Mouse (Mus musculus): Measurements from ENCODE around the gene Cdipt.

Gene Cdipt

DNA sequence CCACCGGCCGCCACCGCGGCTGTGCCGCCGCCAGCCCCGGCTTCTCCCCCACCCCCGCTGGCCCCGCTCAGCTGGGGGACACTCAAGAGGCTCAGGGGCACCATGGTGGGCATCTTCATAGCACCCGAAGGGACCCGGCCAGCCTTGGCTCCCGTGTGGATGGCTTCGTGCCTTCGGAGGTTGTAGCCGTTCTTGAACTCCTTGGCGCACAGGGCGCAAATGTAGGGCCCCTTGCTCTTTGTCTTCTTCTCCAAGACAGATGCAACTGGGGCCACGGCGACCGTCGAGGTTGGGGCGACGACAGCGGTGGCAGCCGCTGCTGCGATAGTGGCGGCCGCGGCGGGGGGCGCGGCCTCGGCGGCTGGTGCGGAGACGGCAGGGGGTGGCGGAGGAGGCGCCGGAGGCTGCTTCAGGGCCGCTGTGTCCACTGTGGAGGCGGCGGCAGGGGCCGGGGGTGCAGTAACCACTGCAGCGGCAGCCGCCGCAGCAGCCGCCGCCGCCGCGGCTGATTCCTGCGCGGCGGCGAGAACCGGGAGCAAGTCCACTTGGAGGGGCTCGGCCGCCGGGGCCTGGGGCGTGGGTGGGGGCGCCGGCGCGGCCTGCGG lies 49.9 kb downstream of the Cdipt start:
- peak; percentile 49 for DNase-seq (ENCODE audit: low spot score)

DNA sequence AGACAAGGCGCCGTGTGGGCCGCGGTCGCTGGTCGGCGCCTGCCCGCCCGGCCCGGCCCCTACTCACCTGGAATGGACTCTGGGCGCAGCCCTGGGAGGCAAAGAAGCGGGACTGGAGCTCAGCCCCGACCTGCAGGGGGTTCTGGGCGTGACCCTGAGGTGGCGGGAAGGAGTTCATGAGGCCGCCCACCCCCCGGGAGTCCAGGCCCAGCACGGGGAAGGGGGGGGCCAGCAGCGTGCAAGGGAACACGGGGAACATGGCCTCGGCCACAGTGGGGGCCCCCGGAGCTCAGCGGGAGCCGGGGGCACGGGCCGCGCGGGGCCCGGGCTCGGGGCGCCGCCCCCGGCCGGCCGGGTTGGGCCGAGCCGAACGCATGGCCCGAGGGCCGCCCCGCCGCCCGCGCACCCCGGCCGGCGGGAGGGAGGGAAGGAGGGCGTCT lies 50.5 kb downstream of the Cdipt start:
- peak; percentile 54 for DNase-seq (ENCODE audit: low spot score)

DNA sequence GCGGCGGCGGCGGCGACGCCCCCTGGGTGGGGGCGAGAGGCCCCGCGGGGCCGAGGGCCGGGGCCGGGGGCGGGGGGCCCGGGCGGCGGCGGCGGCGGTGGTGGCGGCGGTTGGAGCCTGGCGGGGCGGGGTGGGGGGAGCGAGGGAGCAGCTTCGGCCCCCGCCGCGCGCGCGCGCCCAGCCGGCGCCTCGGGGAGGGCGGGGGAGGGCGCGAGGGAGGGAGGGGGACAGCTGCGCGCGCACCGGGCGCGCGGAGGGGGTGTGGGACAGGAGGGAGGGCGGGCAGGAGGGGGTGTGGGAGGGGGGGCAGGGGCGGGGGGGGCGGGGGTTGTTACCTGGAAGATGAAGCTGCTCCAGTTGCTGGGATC lies 50.9 kb downstream of the Cdipt start:
- DNase-seq (ENCODE audit: low spot score) = no peak

DNA sequence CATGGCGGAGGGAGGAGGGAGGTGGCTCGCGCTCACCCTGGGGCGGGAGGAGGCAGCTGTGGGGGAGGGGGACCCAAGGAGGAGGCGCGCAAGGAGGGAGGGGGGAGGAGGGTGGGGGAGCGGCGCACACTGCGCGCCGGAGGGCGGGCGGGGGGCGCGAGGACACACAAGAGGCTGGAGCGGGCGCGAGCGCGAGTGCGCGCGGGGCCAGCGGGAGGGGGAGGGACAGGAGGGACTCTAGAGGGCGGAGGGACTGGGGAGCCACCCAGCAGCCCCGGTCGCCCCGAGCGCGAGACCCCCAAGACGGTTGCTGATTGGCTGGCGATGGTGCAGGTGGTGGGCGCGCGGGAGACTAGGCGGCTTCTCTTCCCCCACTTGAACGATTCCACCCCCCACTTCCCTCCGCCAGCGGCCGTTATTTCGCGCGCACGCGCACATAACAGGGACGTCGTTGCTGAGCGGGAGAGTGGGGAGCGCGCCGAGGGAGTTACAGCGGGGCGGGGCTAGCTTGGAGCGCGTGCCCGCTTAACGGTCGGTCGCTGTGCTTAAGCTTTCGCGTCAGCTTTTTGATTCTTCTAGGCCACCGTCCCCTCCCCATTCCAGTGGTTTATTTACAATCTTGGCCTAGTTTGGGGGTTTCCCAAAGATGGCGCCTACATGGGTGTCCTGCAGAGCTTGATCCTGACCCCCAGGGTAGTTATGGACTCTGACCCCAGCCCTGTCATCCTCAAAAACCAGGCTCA lies 51.4 kb downstream of the Cdipt start, which contains the start of gene Maz:
Gene Maz, minus strand, starts transcription at position 54 of the 743 bp plus-strand sequence.
- peak; percentile 99 for DNase-seq (ENCODE audit: low spot score)

DNA sequence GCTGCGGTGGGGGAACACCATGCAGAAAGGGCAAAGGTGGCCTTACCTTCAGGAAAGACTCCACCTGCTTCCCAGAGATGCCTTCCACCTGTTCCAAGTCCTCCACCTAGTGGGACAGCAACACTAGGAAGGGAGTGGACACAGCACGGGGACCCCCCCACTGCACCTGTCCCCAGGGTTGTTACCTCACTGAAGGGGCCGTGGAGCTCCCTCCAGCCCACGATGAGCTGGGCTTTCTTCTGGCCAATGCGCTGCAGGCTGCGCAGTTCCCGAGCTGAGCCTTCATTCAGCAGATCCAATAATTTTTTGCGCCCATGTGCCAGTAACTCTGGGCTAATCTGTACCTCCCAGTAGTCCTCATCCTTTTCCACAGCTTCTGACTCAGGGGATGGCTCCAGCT lies 52.2 kb downstream of the Cdipt start:
- no peak for DNase-seq (ENCODE audit: low spot score)
